Mouse (Mus musculus) heart, postnatal 0 days (tissue): ENCODE measurements at regions not wholly inside any gene's neighbourhood (a gene's known extent, or its start where the extent isn't known, plus 50 kb on each side); places are given as distances from the start of the nearest gene placed in this dataset.

Experiments
- CTCF ChIP-seq: IDR thresholded peaks from 2 replicates; pipeline ENCODE4 v1.5.1; 2016; ENCODE audit warnings: antibody characterized with exemption, control low read depth, low read depth
- EP300 ChIP-seq: IDR thresholded peaks from 2 replicates; pipeline ENCODE4 v1.6.1; 2016; ENCODE audit warnings: antibody characterized with exemption, low read depth

- TF ChIP-seq CTCF (no peak), EP300 (no peak)
Observed at GRCm38 (mm10) chr3:155408907-155409306, 315.7 kb downstream of the Lrriq3 start.
